Mouse (Mus musculus) liver, postnatal 0 days (tissue): ENCODE data around the gene Gm1979. TPM values are rescaled to one million over a fixed set of nuclear protein-coding genes. Genes with fewer than 3 reads are reported as not detected.

ENCODE experiments used
- polyA plus RNA-seq: library from polyadenylated mRNA; unstranded; fragments of >200 nt; fragmentation: Nextera tagmentation; extraction: Ambion mirVana; gene quantifications from 2 replicates; pipeline ENCODE4 v1.2.1, GENCODE M21; 2015

Gene Gm1979
- polyA plus RNA-seq, 1 experiment from 2014 or later = not detected

Other genes starting within 250 kb of the Gm1979 start
- 0.68 and 0.71 TPM in 2 replicates for gene Actr3b, start 244.8 kb downstream of the Gm1979 start, polyA plus RNA-seq
- gene Gm21663, start 62.4 kb downstream of the Gm1979 start, polyA plus RNA-seq = not detected in 2 replicates
- gene Gm21671, start 50.4 kb downstream of the Gm1979 start, polyA plus RNA-seq = not detected in 2 replicates
- gene Gm21680, start 32.1 kb downstream of the Gm1979 start, polyA plus RNA-seq = not detected in 2 replicates
- not detected in 2 replicates for gene Gm21698, start 16.1 kb downstream of the Gm1979 start, polyA plus RNA-seq
- not detected in 2 replicates for gene Gm5862, start 18.1 kb upstream of the Gm1979 start, polyA plus RNA-seq
- gene Speer4a, start 34.8 kb upstream of the Gm1979 start, polyA plus RNA-seq = not detected in 2 replicates
- not detected in 2 replicates for gene Gm7347, start 53.8 kb upstream of the Gm1979 start, polyA plus RNA-seq
- gene Gm10471, start 84.5 kb upstream of the Gm1979 start, polyA plus RNA-seq = not detected in 2 replicates
- gene 5031410I06Rik, start 100.6 kb upstream of the Gm1979 start, polyA plus RNA-seq = not detected in 2 replicates
- gene Gm10220, start 116.6 kb upstream of the Gm1979 start, polyA plus RNA-seq = not detected in 2 replicates